Mouse (Mus musculus) stomach, embryonic 14.5 days (tissue): ENCODE measurements at regions not wholly inside any gene's neighbourhood (a gene's known extent, or its start where the extent isn't known, plus 50 kb on each side); places are given as distances from the start of the nearest gene placed in this dataset.

Source experiments
- ATAC-seq: fragments of 200-750 bp; cut with Nextera tagmentation; 2 replicates; pipeline ENCODE4 v1.8.0; 2017; ENCODE audit warnings: low read depth, moderate TSS enrichment; ENCODE audit not compliant: insufficient number of reproducible peaks, insufficient read depth, low FRiP score
- H3K27ac ChIP-seq: fragments of 300-500 bp; sonication (generic); 2 replicates; pipeline ENCODE4 v1.5.1; 2014; ENCODE audit warnings: mild to moderate bottlenecking, low read length, moderate library complexity, mixed read lengths
- H3K27me3 ChIP-seq: fragments of 300-500 bp; sonication (generic); 2 replicates; pipeline ENCODE4 v1.6.1; 2014; ENCODE audit warnings: low read length, control low read depth, mixed read lengths; ENCODE audit not compliant: control insufficient read depth, insufficient read depth
- H3K36me3 ChIP-seq: fragments of 300-500 bp; sonication (generic); 2 replicates; pipeline ENCODE4 v1.6.1; 2014; ENCODE audit warnings: mild to moderate bottlenecking, control low read depth, low read length, moderate library complexity, mixed read lengths; ENCODE audit not compliant: control insufficient read depth, insufficient read depth
- H3K4me1 ChIP-seq: fragments of 300-500 bp; sonication (generic); 2 replicates; pipeline ENCODE4 v1.6.1; 2014; ENCODE audit warnings: low read length, control low read depth, mixed read lengths; ENCODE audit not compliant: control insufficient read depth, insufficient read depth
- H3K4me2 ChIP-seq: fragments of 300-500 bp; sonication (generic); replicated peaks from 2 replicates; pipeline ENCODE4 v1.6.1; 2014; ENCODE audit warnings: low read depth, low read length, control low read depth
- H3K4me3 ChIP-seq: fragments of 300-500 bp; sonication (generic); 2 replicates; pipeline ENCODE4 v1.5.1; 2014; ENCODE audit warnings: low read depth, low read length, control low read depth
- H3K9ac ChIP-seq: fragments of 300-500 bp; sonication (generic); replicated peaks from 2 replicates; pipeline ENCODE4 v1.6.1; 2014; ENCODE audit warnings: low read depth, mild to moderate bottlenecking, control low read depth, low read length, moderate library complexity, mixed read lengths
- H3K9me3 ChIP-seq: fragments of 300-500 bp; sonication (generic); 2 replicates; pipeline ENCODE4 v1.6.1; 2016; ENCODE audit warnings: low read depth, low read length, control low read depth; ENCODE audit not compliant: control insufficient read depth
- WGBS: fragments of 180-500 bp; shearing (Covaris S2); extraction: QIAGEN DNeasy Blood & Tissue Kit; methylation state at CpG from one replicate; pipeline ENCODE4 v1.1.7; 2014; 5-methylcytosine and 5-hydroxymethylcytosine counted together

- 79% methylated on average over 3 of the region's 3 CpGs for WGBS
- Histone ChIP-seq H3K27ac (no peak overlapping the region), H3K36me3 (no peaks in the 10 kb centered on the region), H3K27me3 (no peaks in the 10 kb centered on the region), H3K4me2 (no peak overlapping the region), H3K9ac (no peak overlapping the region), H3K9me3 (no peaks in the 10 kb centered on the region), H3K4me3 (no peak overlapping the region), H3K4me1 (no peaks in the 10 kb centered on the region)
- ATAC-seq = no peak
Observed at GRCm38 (mm10) chr9:25374161-25374560, 107.2 kb upstream of the Eepd1 start.

- no peaks in the 10 kb centered on the region for H3K9me3 ChIP-seq
- H3K4me1 ChIP-seq = no peaks in the 10 kb centered on the region
- H3K4me3 ChIP-seq = no peak overlapping the region
- no peak overlapping the region for H3K9ac ChIP-seq
- H3K27ac ChIP-seq = no peak overlapping the region
- WGBS = 31% methylated on average over 1 of the region's 1 CpGs
- H3K27me3 ChIP-seq = no peaks in the 10 kb centered on the region
- no peak for ATAC-seq
- H3K4me2 ChIP-seq = no peak overlapping the region
- H3K36me3 ChIP-seq = no peaks in the 10 kb centered on the region
Observed at GRCm38 (mm10) chr9:25376209-25376608, 105.1 kb upstream of the Eepd1 start.

- no peaks in the 10 kb centered on the region for H3K4me1 ChIP-seq
- no peaks in the 10 kb centered on the region for H3K27me3 ChIP-seq
- whole genome bisulfite sequencing = 42% methylated on average over 12 of the region's 12 CpGs
- H3K9ac ChIP-seq = no peak overlapping the region
- no peak for ATAC-seq
- H3K27ac ChIP-seq = no peak overlapping the region
- H3K4me3 ChIP-seq = no peak overlapping the region
- H3K4me2 ChIP-seq = no peak overlapping the region
- no peaks in the 10 kb centered on the region for H3K9me3 ChIP-seq
- no peaks in the 10 kb centered on the region for H3K36me3 ChIP-seq
Observed at GRCm38 (mm10) chr9:25377771-25378747, 103.3 kb upstream of the Eepd1 start.

GRCm38 (mm10) chr9:25385333-25385732 lies 96.0 kb upstream of the Eepd1 start:
- H3K9me3 ChIP-seq = no peaks in the 10 kb centered on the region
- no peaks in the 10 kb centered on the region for H3K36me3 ChIP-seq
- no peak overlapping the region for H3K9ac ChIP-seq
- no peak overlapping the region for H3K4me3 ChIP-seq
- no peaks in the 10 kb centered on the region for H3K27me3 ChIP-seq
- no peaks in the 10 kb centered on the region for H3K4me1 ChIP-seq
- no peak overlapping the region for H3K27ac ChIP-seq
- H3K4me2 ChIP-seq = no peak overlapping the region
- no peak for ATAC-seq

- H3K36me3 ChIP-seq = no peaks in the 10 kb centered on the region
- H3K27me3 ChIP-seq = no peaks in the 10 kb centered on the region
- ATAC-seq = no peak
- WGBS = 79% methylated on average over 4 of the region's 4 CpGs
- H3K4me1 ChIP-seq = no peaks in the 10 kb centered on the region
- no peak overlapping the region for H3K4me3 ChIP-seq
- H3K9ac ChIP-seq = no peak overlapping the region
- H3K27ac ChIP-seq = no peak overlapping the region
- H3K9me3 ChIP-seq = no peaks in the 10 kb centered on the region
- H3K4me2 ChIP-seq = no peak overlapping the region
Observed at GRCm38 (mm10) chr9:25387876-25388650, 93.3 kb upstream of the Eepd1 start.

- no peak for ATAC-seq
- no peaks in the 10 kb centered on the region for H3K36me3 ChIP-seq
- H3K9me3 ChIP-seq = no peaks in the 10 kb centered on the region
- no peak overlapping the region for H3K9ac ChIP-seq
- no peak overlapping the region for H3K4me3 ChIP-seq
- H3K4me2 ChIP-seq = no peak overlapping the region
- H3K4me1 ChIP-seq = no peaks in the 10 kb centered on the region
- no peaks in the 10 kb centered on the region for H3K27me3 ChIP-seq
- H3K27ac ChIP-seq = no peak overlapping the region
- 78% methylated on average over 3 of the region's 3 CpGs for WGBS
Observed at GRCm38 (mm10) chr9:25389351-25389750, 92.0 kb upstream of the Eepd1 start.

- H3K36me3 ChIP-seq = no peaks in the 10 kb centered on the region
- H3K9me3 ChIP-seq = no peaks in the 10 kb centered on the region
- H3K27me3 ChIP-seq = no peaks in the 10 kb centered on the region
- no peak overlapping the region for H3K27ac ChIP-seq
- peak overlapping the region; percentile 16; the same call in 1 of the 2 replicates for H3K4me2 ChIP-seq
- H3K9ac ChIP-seq = no peak overlapping the region
- peak; percentile 89; the same call in 1 of the 2 replicates for ATAC-seq
- no peak overlapping the region for H3K4me3 ChIP-seq
- WGBS = 27% methylated on average over 9 of the region's 9 CpGs
- H3K4me1 ChIP-seq = 0 out of 2 replicates have a peak, but pooled peaks cover 3% of the 10 kb centered on the region
Observed at GRCm38 (mm10) chr9:25400647-25401335, 80.6 kb upstream of the Eepd1 start.

- WGBS = 63% methylated on average over 4 of the region's 4 CpGs
- no peak for ATAC-seq
- Histone ChIP-seq H3K36me3 (no peaks in the 10 kb centered on the region), H3K4me2 (no peak overlapping the region), H3K4me3 (no peak overlapping the region), H3K4me1 (no peaks in the 10 kb centered on the region), H3K9me3 (no peaks in the 10 kb centered on the region), H3K27ac (no peak overlapping the region), H3K27me3 (no peaks in the 10 kb centered on the region), H3K9ac (no peak overlapping the region)
Observed at GRCm38 (mm10) chr9:25405848-25406247, 75.5 kb upstream of the Eepd1 start.
